Mouse (Mus musculus): ENCODE measurements around the gene Kcne1. TPM values are rescaled to one million over a fixed set of nuclear protein-coding genes. Genes with fewer than 3 reads are reported as not detected.

Kcne1 gene
- total RNA-seq, 2 experiments from 2014 or later: not detected

GRCm38 (mm10) chr16:92309126-92309525 is 50.1 kb downstream of the Kcne1 start:
- DNase-seq (ENCODE audit: low spot score): no peak

GRCm38 (mm10) chr16:92307947-92308346 is 51.3 kb downstream of the Kcne1 start:
- no peak for DNase-seq (ENCODE audit: low spot score)

GRCm38 (mm10) chr16:92305519-92305918 is 53.7 kb downstream of the Kcne1 start:
- no peak for DNase-seq (ENCODE audit: low spot score)

GRCm38 (mm10) chr16:92302506-92302905 is 56.8 kb downstream of the Kcne1 start:
- DNase-seq (ENCODE audit: low spot score): no peak

GRCm38 (mm10) chr16:92301989-92302388 is 57.3 kb downstream of the Kcne1 start:
- peak; percentile 50 for DNase-seq (ENCODE audit: low spot score)

GRCm38 (mm10) chr16:92301412-92301806 is 57.9 kb downstream of the Kcne1 start:
- peak; percentile 30 for DNase-seq (ENCODE audit: low spot score)

- peak; percentile 97 for DNase-seq (ENCODE audit: low spot score)
Observed at GRCm38 (mm10) chr16:92300649-92301411, 58.4 kb downstream of the Kcne1 start, which contains the start of gene Smim11. Gene Smim11 (plus strand): TSS chr16:92301286.

Other genes with a start within 250 kb of the Kcne1 start
- not detected for gene Kcne2, start 67.1 kb downstream of the Kcne1 start, total RNA-seq (2021)
- 10 to 100 TPM; 72.4 to 76.2 TPM for gene Smim11, start 58.2 kb downstream of the Kcne1 start, total RNA-seq (2021)
- not detected for gene Fam243, start 38.0 kb downstream of the Kcne1 start, total RNA-seq (2021)
- gene Rcan1, start 111.4 kb upstream of the Kcne1 start, total RNA-seq (2021): 100 to 1,000 TPM in 1 of 2 experiments, 10 to 100 TPM in 1; 53.2 to 329 TPM
- gene Clic6, start 126.3 kb upstream of the Kcne1 start, total RNA-seq (2021): under 1 TPM in 1 of 2 experiments, not detected in 1; 0.14 TPM

Data from gastrocnemius, adult 18-20 months (tissue).